8 mouse cellular contexts compared by ENCODE assay signal in genomic region chr14:47417775-47418665, GRCm38 (mm10). TPM values are rescaled to one million over a fixed set of nuclear protein-coding genes. Genes with fewer than 3 reads are reported as not detected.
DNase-seq lines count a peak whose midpoint lies in the region; ATAC-seq and TF ChIP-seq lines count a peak whose summit lies in the region.

Gene Dlgap5 (minus strand): TSS chr14:47418407.

- H3K36me3 ChIP-seq in G1E (replicated peaks): peaks cover 37% of the 10 kb centered on the region
- no peaks in the 10 kb centered on the region for H3K36me3 ChIP-seq in forebrain, embryonic 16.5 days (ENCODE audit: control insufficient read depth, insufficient read depth)
- peaks cover 31% of the 10 kb centered on the region for H3K36me3 ChIP-seq in lung, embryonic 14.5 days (ENCODE audit: insufficient read depth)
- peaks cover 9% of the 10 kb centered on the region for H3K36me3 ChIP-seq in thymus, adult 2 months (ENCODE audit: control insufficient read depth, insufficient read depth, low read length)

- intact Hi-C loops in heart, postnatal 36 days (cut with DNase I): no loop called here

- peak; percentile 99 for ATAC-seq in G1E (ENCODE audit: extremely low read depth, insufficient number of reproducible peaks, low FRiP score, poor library complexity, severe bottlenecking)
- ATAC-seq in forebrain, embryonic 16.5 days: peak; percentile 99
- ATAC-seq in lung, embryonic 14.5 days (ENCODE audit: insufficient read depth): peak; percentile 97

- H3K4me1 ChIP-seq in G1E (ENCODE audit: insufficient read depth, low read depth, low read length): peaks cover 29% of the 10 kb centered on the region
- H3K4me1 ChIP-seq in forebrain, embryonic 16.5 days (replicated peaks; ENCODE audit: control insufficient read depth, insufficient read depth, low read length): peaks cover 16% of the 10 kb centered on the region
- 0 out of 2 replicates have a peak, but pooled peaks cover 4% of the 10 kb centered on the region for H3K4me1 ChIP-seq in lung, embryonic 14.5 days (ENCODE audit: insufficient read depth)
- H3K4me1 ChIP-seq in olfactory bulb, adult 2 months (ENCODE audit: control insufficient read depth, insufficient read depth, low read length): no peaks in the 10 kb centered on the region
- peaks cover 8% of the 10 kb centered on the region for H3K4me1 ChIP-seq in thymus, adult 2 months (replicated peaks; ENCODE audit: control insufficient read depth, insufficient read depth, low read length)

- peak within 1 kb of the TSS; percentile 81 for H3K4me2 ChIP-seq in forebrain, embryonic 16.5 days (ENCODE audit: low read length)
- H3K4me2 ChIP-seq in lung, embryonic 14.5 days: peak within 1 kb of the TSS; percentile 87

- peaks cover 5% of the 10 kb centered on the region for H3K27me3 ChIP-seq in G1E (ENCODE audit: insufficient read depth, low read length)
- no peaks in the 10 kb centered on the region for H3K27me3 ChIP-seq in forebrain, embryonic 16.5 days (replicated peaks; ENCODE audit: control insufficient read depth, insufficient read depth, low read length)
- no peaks in the 10 kb centered on the region for H3K27me3 ChIP-seq in lung, embryonic 14.5 days (ENCODE audit: insufficient read depth, low read length)
- H3K27me3 ChIP-seq in thymus, adult 2 months (ENCODE audit: control insufficient read depth, insufficient read depth, low read length): no peaks in the 10 kb centered on the region

- H3K9me3 ChIP-seq in G1E (replicated peaks): no peaks in the 10 kb centered on the region
- H3K9me3 ChIP-seq in forebrain, embryonic 16.5 days (ENCODE audit: control insufficient read depth, low read length): no peaks in the 10 kb centered on the region
- no peaks in the 10 kb centered on the region for H3K9me3 ChIP-seq in lung, embryonic 14.5 days (ENCODE audit: low read depth, low read length)

- peak within 1 kb of the TSS; percentile 55 for H3K9ac ChIP-seq in forebrain, embryonic 16.5 days (replicated peaks; ENCODE audit: low read depth, low read length)
- peak within 1 kb of the TSS; percentile 64 for H3K9ac ChIP-seq in lung, embryonic 14.5 days

- H3K4me3 ChIP-seq in G1E (ENCODE audit: low read depth, low read length): peak within 1 kb of the TSS; percentile 72
- H3K4me3 ChIP-seq in forebrain, embryonic 16.5 days (replicated peaks; ENCODE audit: low read length): peak within 1 kb of the TSS; percentile 59
- H3K4me3 ChIP-seq in layer of hippocampus, adult 2 months: peak within 1 kb of the TSS; percentile 61
- peak within 1 kb of the TSS; percentile 56 for H3K4me3 ChIP-seq in lung, embryonic 14.5 days (ENCODE audit: low read depth, low read length)
- H3K4me3 ChIP-seq in olfactory bulb, adult 2 months (ENCODE audit: insufficient read depth, low read depth, low read length): peak within 1 kb of the TSS; percentile 47
- H3K4me3 ChIP-seq in thymus, adult 2 months (ENCODE audit: control insufficient read depth, insufficient read depth, low read length): peak within 1 kb of the TSS; percentile 82

- no peak for TF ChIP-seq POLR2A in olfactory bulb, adult 2 months (IDR thresholded peaks at IDR 0.05; ENCODE audit: insufficient read depth, low read depth, low read length)
- TF ChIP-seq POLR2A in thymus, adult 2 months (IDR thresholded peaks at IDR 0.05; ENCODE audit: control insufficient read depth, extremely low read depth, insufficient read depth, low read length, poor library complexity): peak; percentile 58; the same call in 1 of the 2 replicates

- H3K27ac ChIP-seq in forebrain, embryonic 16.5 days (ENCODE audit: low read length): no peak within 1 kb of the TSS
- no peak within 1 kb of the TSS for H3K27ac ChIP-seq in layer of hippocampus, adult 2 months
- H3K27ac ChIP-seq in lung, embryonic 14.5 days (ENCODE audit: low read depth): peak within 1 kb of the TSS; percentile 61
- no peak within 1 kb of the TSS for H3K27ac ChIP-seq in olfactory bulb, adult 2 months (ENCODE audit: insufficient read depth, low read depth, low read length)
- no peak within 1 kb of the TSS for H3K27ac ChIP-seq in thymus, adult 2 months (ENCODE audit: control insufficient read depth, insufficient read depth, low read length)

- peak; percentile 93 for DNase-seq in G1E (ENCODE audit: low spot score)
- DNase-seq in cerebellum, adult 18-20 months: peak; percentile 86 to 87
- peak; percentile 91 to 92 for DNase-seq in heart, postnatal 36 days
- DNase-seq in layer of hippocampus, adult 2 months (ENCODE audit: low spot score in 2 of 2): peak; percentile 89 to 90
- peak; percentile 98 for DNase-seq in lung, embryonic 14.5 days
- peak; percentile 95 for DNase-seq in thymus, adult 2 months

- 1% methylated on average over 36 of the region's 36 CpGs for WGBS in forebrain, embryonic 16.5 days
- 2% methylated on average over 36 of the region's 36 CpGs for WGBS in lung, embryonic 14.5 days
- under 1% methylated on average over 36 of the region's 36 CpGs for WGBS in olfactory bulb, adult 2 months
- 2% methylated on average over 36 of the region's 36 CpGs for WGBS in thymus, adult 2 months

- no peak for TF ChIP-seq CTCF in G1E (IDR thresholded peaks at IDR 0.05; ENCODE audit: low read depth, low read length)
- TF ChIP-seq CTCF in layer of hippocampus, adult 2 months (conservative IDR thresholded peaks at IDR 0.05): 0 out of 2 replicates have a peak, but pooled peaks have one; percentile 6
- TF ChIP-seq CTCF in lung, embryonic 14.5 days (IDR thresholded peaks at IDR 0.05; ENCODE audit: low read depth): no peak
- TF ChIP-seq CTCF in olfactory bulb, adult 2 months (IDR thresholded peaks at IDR 0.05; ENCODE audit: insufficient read depth, low read depth, low read length): no peak
- peak; percentile 65 for TF ChIP-seq CTCF in thymus, adult 2 months (IDR thresholded peaks at IDR 0.05; ENCODE audit: borderline replicate concordance, control insufficient read depth, extremely low read depth, insufficient read depth, low read length, poor library complexity)

RNA-seq across cellular contexts. Expression of gene Dlgap5, which starts in this region (rescaled TPM):
- 96.1 and 109 TPM in 2 replicates for total RNA-seq in G1E (2014; fragmentation: Nextera tagmentation)
- total RNA-seq in G1E (2017): 113 and 119 TPM in 2 replicates
- 5.2 and 21.6 TPM in 2 replicates for polyA plus RNA-seq in G1E (2012)
- 15.9 and 16.5 TPM in 2 replicates for polyA plus RNA-seq in forebrain, embryonic 16.5 days (2015; fragmentation: Nextera tagmentation; extraction: Ambion mirVana)
- total RNA-seq in heart, postnatal 36 days (2021): under 1 TPM; 0.86 to 0.87 TPM
- 1 to 10 TPM in 1 of 2 experiments, under 1 TPM in 1; 0.52 to 1.6 TPM for total RNA-seq in layer of hippocampus, adult 2 months (2021)
- 56.0 and 58.6 TPM in 2 replicates for polyA plus RNA-seq in lung, embryonic 14.5 days (2014; fragmentation: Nextera tagmentation; extraction: Ambion mirVana)
- not detected in 2 replicates for polyA plus RNA-seq in olfactory bulb, adult 2 months (2012; ENCODE audit: insufficient read depth, insufficient read length, low replicate concordance, missing spikeins)
- polyA plus RNA-seq in thymus, adult 2 months (2012; rRNA removed): 15.5 and 21.6 TPM in 2 replicates

Comparison
In these comparisons a context has a peak if more than half of its experiments do, and no peak if none do; other contexts are left out.
1. RNA of gene Dlgap5 (total RNA-seq): 96.1 to 119 TPM in G1E; 0.52 to 1.6 TPM in layer of hippocampus, adult 2 months and 0.86 to 0.87 TPM in heart, postnatal 36 days; every median in the first group is over 10 times any median in the second.
2. Peak in DNase-seq in heart, postnatal 36 days; RNA of the gene not detected or under 1 TPM.
3. CTCF ChIP-seq: peak in layer of hippocampus, adult 2 months (single experiment) and thymus, adult 2 months (single experiment); none in G1E (single experiment), lung, embryonic 14.5 days (single experiment) and olfactory bulb, adult 2 months (single experiment).
4. Peak in every context shown above with its lines, with median percentiles within 50 percentile points of each other: ATAC-seq, DNase-seq and H3K4me3 ChIP-seq.